Mouse (Mus musculus) CH12.LX (cell line): ENCODE data around the gene Tnfsf9.

Source experiments
- GABPA ChIP-seq: IDR thresholded peaks from 2 replicates; pipeline ENCODE4 v1.6.1; 2012; ENCODE audit warnings: low read depth, low read length, improper control_type of control experiment, inconsistent platforms; ENCODE audit not compliant: insufficient replicate concordance
- PAX5 ChIP-seq: IDR thresholded peaks from 2 replicates; pipeline ENCODE4 v1.6.1; 2012; ENCODE audit warnings: low read length, inconsistent platforms, mixed read lengths
- POLR2A ChIP-seq: IDR thresholded peaks from 2 replicates; pipeline ENCODE4 v1.6.1; 2011; ENCODE audit warnings: low read depth, mild to moderate bottlenecking, improper control_type of control experiment, low read length
- RAD21 ChIP-seq: IDR thresholded peaks from 2 replicates; pipeline ENCODE4 v1.6.1; 2011; ENCODE audit warnings: low read depth, mild to moderate bottlenecking, low read length, improper control_type of control experiment, moderate library complexity

DNA sequence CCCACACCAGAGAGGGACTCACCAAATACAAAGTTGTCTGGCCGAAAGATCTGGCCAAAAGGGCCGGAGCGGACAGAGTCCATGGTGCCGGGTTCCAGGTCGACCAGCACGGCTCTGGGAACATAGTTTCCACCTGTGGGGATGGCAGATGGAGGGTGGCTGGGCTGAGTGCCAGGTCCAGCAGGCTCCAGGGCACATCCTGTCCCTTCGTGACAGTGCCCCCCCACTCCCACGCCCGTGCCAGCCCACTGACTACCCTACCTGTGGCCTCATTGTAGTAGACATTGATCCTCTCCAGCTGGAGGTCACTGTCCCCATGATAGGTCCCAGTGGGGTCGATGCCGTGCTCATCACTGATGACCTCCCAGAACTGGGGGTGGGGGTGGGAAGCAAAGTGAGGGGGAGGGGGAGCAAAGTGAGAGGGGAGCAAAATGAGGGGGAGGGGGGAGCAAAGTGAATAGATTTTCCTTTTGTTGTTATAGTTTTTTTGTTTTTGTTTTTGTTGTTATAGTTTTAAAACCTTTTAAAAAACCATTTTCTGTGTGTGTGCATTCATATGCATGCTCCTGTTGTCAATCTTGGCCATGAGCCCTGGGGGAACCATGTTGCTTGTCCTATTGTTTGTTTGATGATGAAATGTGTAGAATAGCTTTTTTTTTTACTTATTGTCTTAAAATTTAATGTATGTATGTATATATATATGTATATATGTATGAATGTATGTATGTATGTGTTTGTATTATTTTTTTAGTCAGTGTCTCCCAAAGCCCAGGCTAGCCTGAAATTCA lies 19.0 kb upstream of the Tnfsf9 start:
- TF ChIP-seq PAX5 (no peak), RAD21 (no peak), POLR2A (no peak), GABPA (no peak)
